Mouse (Mus musculus): ENCODE data around the gene Cnot6. TPM values are rescaled to one million over a fixed set of nuclear protein-coding genes. Genes with fewer than 3 reads are reported as not detected.
A peak's percentile ranks its signal among the peaks of the same experiment; 100 is the strongest.

Gene Cnot6
- polyA plus RNA-seq, 1 experiment from 2014 or later: 90.0 TPM

GRCm38 (mm10) chr11:49711981-49712554, 455 bp downstream of the Cnot6 start:
- Histone ChIP-seq H3K36me3 (peaks cover 3% of the 10 kb centered on the region; the same call in 1 of the 2 replicates), H3K4me3 (peak overlapping the region; percentile 95), H3K4me1 (peaks cover 19% of the 10 kb centered on the region; the same call in 1 of the 2 replicates), H3K9me3 (no peaks in the 10 kb centered on the region), H3K9ac (peak overlapping the region; percentile 99), H3K27me3 (no peaks in the 10 kb centered on the region), H3K27ac (peak overlapping the region; percentile 96), H3K4me2 (replicated peaks) (peak overlapping the region; percentile 71)
- peak; percentile 54 for ATAC-seq (ENCODE audit: insufficient number of reproducible peaks, insufficient read depth, low FRiP score, low TSS enrichment)
- 0% methylated on average over 37 of the region's 70 CpGs for WGBS

DNA sequence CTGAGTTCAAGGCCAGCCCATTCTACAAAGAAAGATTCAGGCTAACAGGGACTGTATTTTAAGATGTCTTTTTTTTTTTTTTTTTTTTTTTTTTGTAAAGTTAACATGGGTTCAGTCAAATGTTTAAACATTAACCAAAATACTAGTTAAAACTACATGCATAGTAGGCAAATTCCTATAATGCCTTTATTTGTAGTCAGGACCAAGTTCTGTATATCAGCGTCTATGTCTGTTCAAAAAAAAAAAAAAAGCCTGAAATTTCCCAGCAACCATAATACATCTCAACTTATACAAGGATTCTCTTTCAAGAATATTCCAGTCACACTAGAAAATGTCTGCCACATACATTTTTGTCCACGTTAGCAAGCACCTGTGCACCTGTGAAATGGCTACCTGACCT, 1.9 kb downstream of the Cnot6 start:
- Histone ChIP-seq H3K27ac (no peak overlapping the region), H3K4me1 (peaks cover 19% of the 10 kb centered on the region; the same call in 1 of the 2 replicates), H3K9ac (peak overlapping the region; percentile 99; the same call in 1 of the 2 replicates), H3K9me3 (no peaks in the 10 kb centered on the region), H3K36me3 (peaks cover 11% of the 10 kb centered on the region; the same call in 1 of the 2 replicates), H3K4me3 (peak overlapping the region; percentile 95), H3K4me2 (replicated peaks) (peak overlapping the region; percentile 71), H3K27me3 (no peaks in the 10 kb centered on the region)
- no peak for ATAC-seq (ENCODE audit: insufficient number of reproducible peaks, insufficient read depth, low FRiP score, low TSS enrichment)
- 71% methylated on average over 2 of the region's 2 CpGs for WGBS

GRCm38 (mm10) chr11:49707834-49708233, 4.7 kb downstream of the Cnot6 start:
- H3K27ac ChIP-seq: no peak overlapping the region

DNA sequence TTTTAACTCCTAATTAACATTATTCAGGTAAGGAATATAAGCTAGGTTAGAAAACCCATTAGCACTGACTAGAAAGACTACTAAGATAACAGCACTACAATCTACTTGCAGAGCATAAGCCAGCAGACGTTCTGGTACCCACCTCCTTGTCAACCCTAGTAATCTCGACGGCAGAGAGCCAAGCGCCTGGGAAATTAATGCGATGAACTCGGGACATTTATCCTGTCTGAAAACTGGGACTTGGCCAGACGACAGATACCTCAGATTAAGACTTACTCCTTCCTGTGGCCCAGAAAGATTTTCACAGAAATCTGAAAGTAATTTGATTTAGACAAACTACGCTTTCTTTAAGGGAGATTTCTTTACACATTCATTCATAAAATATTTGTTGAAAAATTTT, 7.7 kb downstream of the Cnot6 start:
- Histone ChIP-seq H3K4me3 (no peak overlapping the region), H3K9ac (no peak overlapping the region), H3K27me3 (no peaks in the 10 kb centered on the region), H3K4me2 (replicated peaks) (no peak overlapping the region), H3K9me3 (no peaks in the 10 kb centered on the region), H3K4me1 (0 out of 2 replicates have a peak, but pooled peaks cover 4% of the 10 kb centered on the region), H3K36me3 (peaks cover 44% of the 10 kb centered on the region), H3K27ac (no peak overlapping the region)
- ATAC-seq (ENCODE audit: insufficient number of reproducible peaks, insufficient read depth, low FRiP score, low TSS enrichment): no peak
- 87% methylated on average over 8 of the region's 8 CpGs for WGBS

More at GRCm38 (mm10) chr11:49707834-49708233, 4.7 kb downstream of the Cnot6 start:
- ATAC-seq (ENCODE audit: insufficient number of reproducible peaks, insufficient read depth, low FRiP score, low TSS enrichment): no peak
- WGBS: 90% methylated on average over 2 of the region's 2 CpGs
- no peaks in the 10 kb centered on the region for H3K27me3 ChIP-seq
- no peak overlapping the region for H3K4me2 ChIP-seq (replicated peaks)
- H3K36me3 ChIP-seq: peaks cover 28% of the 10 kb centered on the region
- H3K9ac ChIP-seq: no peak overlapping the region
- 0 out of 2 replicates have a peak, but pooled peaks cover 15% of the 10 kb centered on the region for H3K4me1 ChIP-seq
- no peak overlapping the region for H3K4me3 ChIP-seq
- H3K9me3 ChIP-seq: no peaks in the 10 kb centered on the region

GRCm38 (mm10) chr11:49702014-49702413, 10.5 kb downstream of the Cnot6 start:
- H3K27ac ChIP-seq: no peak overlapping the region
- no peak overlapping the region for H3K4me3 ChIP-seq
- H3K9me3 ChIP-seq: no peaks in the 10 kb centered on the region
- H3K4me2 ChIP-seq (replicated peaks): no peak overlapping the region
- H3K9ac ChIP-seq: no peak overlapping the region
- no peaks in the 10 kb centered on the region for H3K4me1 ChIP-seq
- H3K27me3 ChIP-seq: no peaks in the 10 kb centered on the region
- 98% methylated on average over 8 of the region's 8 CpGs for WGBS
- H3K36me3 ChIP-seq: peaks cover 58% of the 10 kb centered on the region
- ATAC-seq (ENCODE audit: insufficient number of reproducible peaks, insufficient read depth, low FRiP score, low TSS enrichment): no peak

DNA sequence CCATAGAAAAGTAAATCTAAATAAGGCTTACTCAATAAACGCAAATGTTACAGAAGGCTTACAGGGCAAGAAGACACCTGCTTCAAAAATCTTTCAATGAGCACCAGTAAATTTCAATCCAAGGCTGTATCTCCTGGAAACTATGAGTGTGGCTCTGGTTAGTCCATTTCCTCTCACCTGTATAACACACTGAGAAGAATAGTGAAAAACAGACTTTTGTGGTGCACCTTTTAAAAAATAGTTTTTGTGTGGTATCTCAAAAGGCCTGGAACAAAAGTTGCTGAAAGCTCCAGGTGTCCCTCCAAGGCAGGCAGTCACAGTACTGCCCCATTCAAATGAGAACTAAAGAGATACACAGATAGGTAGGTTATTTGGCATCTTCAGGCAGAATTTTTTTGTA, 13.4 kb downstream of the Cnot6 start:
- Histone ChIP-seq H3K4me2 (replicated peaks) (no peak overlapping the region), H3K9ac (no peak overlapping the region), H3K27ac (no peak overlapping the region), H3K36me3 (peaks cover 48% of the 10 kb centered on the region), H3K4me3 (no peak overlapping the region), H3K27me3 (no peaks in the 10 kb centered on the region), H3K4me1 (no peaks in the 10 kb centered on the region), H3K9me3 (no peaks in the 10 kb centered on the region)
- no peak for ATAC-seq (ENCODE audit: insufficient number of reproducible peaks, insufficient read depth, low FRiP score, low TSS enrichment)
- WGBS: 92% methylated on average over 1 of the region's 1 CpGs

GRCm38 (mm10) chr11:49697779-49698178, 14.7 kb downstream of the Cnot6 start:
- H3K9ac ChIP-seq: no peak overlapping the region
- H3K4me1 ChIP-seq: no peaks in the 10 kb centered on the region
- WGBS: 97% methylated on average over 5 of the region's 5 CpGs
- H3K36me3 ChIP-seq: peaks cover 43% of the 10 kb centered on the region
- no peak overlapping the region for H3K4me2 ChIP-seq (replicated peaks)
- no peak overlapping the region for H3K4me3 ChIP-seq
- no peak for ATAC-seq (ENCODE audit: insufficient number of reproducible peaks, insufficient read depth, low FRiP score, low TSS enrichment)
- H3K27me3 ChIP-seq: no peaks in the 10 kb centered on the region
- no peak overlapping the region for H3K27ac ChIP-seq
- no peaks in the 10 kb centered on the region for H3K9me3 ChIP-seq

DNA sequence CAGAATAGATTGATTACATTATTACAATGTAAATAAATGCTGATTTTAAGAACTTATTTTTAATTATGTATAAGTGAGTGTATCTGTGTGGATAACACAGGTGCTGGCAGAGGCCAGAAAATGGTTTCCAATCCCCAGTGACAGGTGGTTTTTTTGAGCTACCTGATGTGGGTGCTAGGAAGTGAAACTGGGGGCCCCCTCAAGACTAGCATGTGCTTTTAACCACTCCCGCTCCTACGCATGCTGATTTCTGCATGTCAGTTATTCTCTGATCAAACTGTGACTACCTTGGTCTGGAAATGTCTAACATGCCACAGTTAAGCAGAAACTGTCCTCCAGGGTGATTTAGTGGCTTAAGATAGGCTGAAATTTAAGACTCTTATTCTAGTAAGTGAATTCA, 16.1 kb downstream of the Cnot6 start:
- no peak for ATAC-seq (ENCODE audit: insufficient number of reproducible peaks, insufficient read depth, low FRiP score, low TSS enrichment)
- Histone ChIP-seq H3K4me2 (replicated peaks) (no peak overlapping the region), H3K27me3 (no peaks in the 10 kb centered on the region), H3K27ac (no peak overlapping the region), H3K4me3 (no peak overlapping the region), H3K4me1 (no peaks in the 10 kb centered on the region), H3K36me3 (peaks cover 39% of the 10 kb centered on the region), H3K9ac (no peak overlapping the region), H3K9me3 (0 out of 2 replicates have a peak, but pooled peaks cover 3% of the 10 kb centered on the region)
- WGBS: 90% methylated on average over 2 of the region's 2 CpGs

DNA sequence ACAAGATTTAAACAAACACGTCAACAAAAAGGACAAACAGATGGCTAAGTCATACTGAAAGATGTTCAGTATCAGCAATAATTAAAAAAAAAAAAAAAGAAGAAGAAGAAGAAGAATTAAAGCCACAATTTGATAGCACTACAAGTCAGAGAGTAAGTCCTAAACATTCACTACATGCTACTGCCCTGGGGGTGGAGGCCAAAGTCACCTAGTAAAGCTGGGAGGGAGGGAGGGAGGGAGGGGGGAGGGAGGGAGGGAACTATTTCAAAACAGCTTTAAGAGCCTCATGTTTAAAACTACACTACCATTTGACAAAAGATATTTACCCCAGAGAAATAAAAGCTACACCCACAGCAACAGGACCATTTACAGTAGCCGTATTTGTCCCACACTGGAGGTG, 16.8 kb downstream of the Cnot6 start:
- H3K4me2 ChIP-seq (replicated peaks): no peak overlapping the region
- no peaks in the 10 kb centered on the region for H3K27me3 ChIP-seq
- H3K4me3 ChIP-seq: no peak overlapping the region
- H3K27ac ChIP-seq: no peak overlapping the region
- H3K36me3 ChIP-seq: peaks cover 35% of the 10 kb centered on the region
- H3K4me1 ChIP-seq: no peaks in the 10 kb centered on the region
- 85% methylated on average over 2 of the region's 2 CpGs for WGBS
- ATAC-seq (ENCODE audit: insufficient number of reproducible peaks, insufficient read depth, low FRiP score, low TSS enrichment): no peak
- no peak overlapping the region for H3K9ac ChIP-seq
- H3K9me3 ChIP-seq: 0 out of 2 replicates have a peak, but pooled peaks cover 3% of the 10 kb centered on the region

DNA sequence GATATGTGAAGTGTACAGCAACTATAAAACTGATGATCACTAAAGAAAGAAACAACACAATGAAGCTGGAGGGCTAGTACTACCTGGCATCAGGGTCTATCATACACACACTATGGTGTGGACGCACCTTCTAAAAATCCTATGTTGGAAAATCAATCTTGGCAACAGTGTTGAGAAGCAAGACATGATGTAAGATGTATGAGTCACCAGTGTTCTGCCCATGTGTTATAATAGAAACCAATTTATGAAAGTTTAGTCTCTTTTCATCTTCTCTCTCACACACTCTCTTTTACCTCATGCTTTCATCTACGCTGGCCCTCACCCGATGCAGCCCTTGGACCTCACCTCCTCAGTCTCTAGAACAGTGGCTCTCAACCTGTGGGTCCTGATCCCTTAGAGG, 17.5 kb downstream of the Cnot6 start:
- Histone ChIP-seq H3K4me1 (no peaks in the 10 kb centered on the region), H3K4me2 (replicated peaks) (no peak overlapping the region), H3K4me3 (no peak overlapping the region), H3K27ac (no peak overlapping the region), H3K9me3 (0 out of 2 replicates have a peak, but pooled peaks cover 3% of the 10 kb centered on the region), H3K36me3 (peaks cover 36% of the 10 kb centered on the region), H3K9ac (no peak overlapping the region), H3K27me3 (no peaks in the 10 kb centered on the region)
- ATAC-seq (ENCODE audit: insufficient number of reproducible peaks, insufficient read depth, low FRiP score, low TSS enrichment): no peak
- 94% methylated on average over 3 of the region's 3 CpGs for WGBS

DNA sequence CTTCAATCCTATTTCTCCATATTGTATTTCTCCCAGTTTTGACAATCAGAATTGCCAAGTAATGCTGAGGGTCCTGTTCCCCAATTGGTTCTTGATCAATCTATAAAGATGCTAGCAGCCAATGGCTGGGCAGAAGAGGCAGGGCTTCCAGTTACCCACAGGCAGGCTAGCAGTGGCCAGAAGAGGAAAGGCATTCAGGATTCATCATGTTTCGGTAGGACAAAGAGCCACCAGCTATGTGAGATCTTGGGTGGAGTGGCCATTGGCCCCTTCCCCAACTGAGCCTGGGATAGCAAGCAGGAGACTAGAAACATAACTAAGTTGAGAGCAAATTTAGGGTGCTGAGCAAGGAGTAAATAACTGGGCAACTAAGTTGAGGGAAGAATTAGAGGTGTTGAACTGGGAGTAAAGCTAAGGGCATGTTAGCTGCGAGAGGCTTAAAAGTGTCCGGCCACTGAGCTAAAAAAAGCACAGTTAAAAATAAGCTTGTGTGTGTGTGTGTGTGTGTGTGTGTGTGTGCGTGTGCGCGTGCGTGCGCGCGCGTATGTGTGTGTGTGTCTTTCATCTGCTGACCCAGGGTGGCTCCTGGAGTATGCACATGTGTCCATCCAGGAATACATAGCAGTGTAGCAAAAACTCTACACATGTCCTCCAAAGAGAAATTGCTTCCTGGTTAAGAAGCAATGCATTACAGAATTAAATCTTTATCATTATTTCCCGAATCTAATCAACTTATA, 28.1 kb downstream of the Cnot6 start:
- H3K4me1 ChIP-seq: no peaks in the 10 kb centered on the region
- no peak overlapping the region for H3K9ac ChIP-seq
- no peaks in the 10 kb centered on the region for H3K27me3 ChIP-seq
- peaks cover 71% of the 10 kb centered on the region for H3K36me3 ChIP-seq
- no peak overlapping the region for H3K27ac ChIP-seq
- WGBS: 96% methylated on average over 12 of the region's 12 CpGs
- no peak overlapping the region for H3K4me3 ChIP-seq
- no peak for ATAC-seq (ENCODE audit: insufficient number of reproducible peaks, insufficient read depth, low FRiP score, low TSS enrichment)
- no peaks in the 10 kb centered on the region for H3K9me3 ChIP-seq
- H3K4me2 ChIP-seq (replicated peaks): no peak overlapping the region

GRCm38 (mm10) chr11:49673433-49673832, 39.1 kb downstream of the Cnot6 start:
- WGBS: 82% methylated on average over 3 of the region's 3 CpGs
- Histone ChIP-seq H3K4me2 (replicated peaks) (no peak overlapping the region), H3K4me1 (no peaks in the 10 kb centered on the region), H3K4me3 (no peak overlapping the region), H3K27me3 (no peaks in the 10 kb centered on the region), H3K27ac (no peak overlapping the region), H3K36me3 (peaks cover 53% of the 10 kb centered on the region), H3K9me3 (no peaks in the 10 kb centered on the region), H3K9ac (no peak overlapping the region)
- ATAC-seq (ENCODE audit: insufficient number of reproducible peaks, insufficient read depth, low FRiP score, low TSS enrichment): no peak

Measured in embryonic facial prominence, embryonic 12.5 days (tissue).